Mouse (Mus musculus) hindbrain, embryonic 14.5 days (tissue): ENCODE results near the gene BC024978. TPM values are rescaled to one million over a fixed set of nuclear protein-coding genes. Genes with fewer than 3 reads are reported as not detected.
A peak's percentile ranks its signal among the peaks of the same experiment; 100 is the strongest.

Source experiments
- ATAC-seq: fragments of 200-750 bp; cut with Nextera tagmentation; 2 replicates; pipeline ENCODE4 v1.8.0; 2017; ENCODE audit warnings: moderate number of reproducible peaks, mild to moderate bottlenecking, moderate TSS enrichment, moderate library complexity; ENCODE audit not compliant: low FRiP score
- DNase-seq: peaks from one replicate; pipeline ENCODE4 v3.0.0-alpha.2; 2015; ENCODE audit warnings: low spot score
- H3K27ac ChIP-seq: fragments of 300-500 bp; sonication (generic); 2 replicates; pipeline ENCODE4 v1.5.1; 2014; ENCODE audit warnings: mild to moderate bottlenecking, moderate library complexity
- H3K27me3 ChIP-seq: fragments of 300-500 bp; sonication (generic); 2 replicates; pipeline ENCODE4 v1.6.1; 2014; ENCODE audit warnings: mild to moderate bottlenecking, low read length, mixed read lengths; ENCODE audit not compliant: control insufficient read depth, insufficient read depth
- H3K36me3 ChIP-seq: fragments of 300-500 bp; sonication (generic); replicated peaks from 2 replicates; pipeline ENCODE4 v1.6.1; 2014; ENCODE audit not compliant: control insufficient read depth, insufficient read depth
- H3K4me1 ChIP-seq: fragments of 300-500 bp; sonication (generic); replicated peaks from 2 replicates; pipeline ENCODE4 v1.6.1; 2014; ENCODE audit warnings: antibody characterized with exemption, low read length, mixed read lengths; ENCODE audit not compliant: control insufficient read depth, insufficient read depth
- H3K4me2 ChIP-seq: fragments of 300-500 bp; sonication (generic); replicated peaks from 2 replicates; pipeline ENCODE4 v1.6.1; 2014; ENCODE audit warnings: mild to moderate bottlenecking, moderate library complexity
- H3K4me3 ChIP-seq: fragments of 300-500 bp; sonication (generic); replicated peaks from 2 replicates; pipeline ENCODE4 v1.5.1; 2014; ENCODE audit warnings: mild to moderate bottlenecking, low read length
- H3K9ac ChIP-seq: fragments of 300-500 bp; sonication (generic); 2 replicates; pipeline ENCODE4 v1.6.1; 2014
- H3K9me3 ChIP-seq: fragments of 300-500 bp; sonication (generic); 2 replicates; pipeline ENCODE4 v1.6.1; 2016; ENCODE audit warnings: low read length; ENCODE audit not compliant: control insufficient read depth
- WGBS: fragments of 180-500 bp; shearing (Covaris S2); extraction: QIAGEN DNeasy Blood & Tissue Kit; methylation state at CpG from one replicate; pipeline ENCODE4 v1.1.7; 2014; 5-methylcytosine and 5-hydroxymethylcytosine counted together
- polyA plus RNA-seq: library from polyadenylated mRNA; unstranded; fragments of >200 nt; fragmentation: Nextera tagmentation; extraction: Ambion mirVana; gene quantifications from 2 replicates; pipeline ENCODE4 v1.2.1, GENCODE M21; 2014

The BC024978 gene
- polyA plus RNA-seq, 1 experiment from 2014 or later: 3.4 TPM

- Histone ChIP-seq H3K27me3 (no peaks in the 10 kb centered on the region), H3K4me3 (no peak overlapping the region), H3K4me2 (no peak overlapping the region), H3K4me1 (peaks cover 5% of the 10 kb centered on the region; the same call in 1 of the 2 replicates), H3K9me3 (no peaks in the 10 kb centered on the region), H3K9ac (no peak overlapping the region), H3K36me3 (peaks cover 50% of the 10 kb centered on the region), H3K27ac (no peak overlapping the region)
- WGBS: 96% methylated on average over 3 of the region's 3 CpGs
- ATAC-seq: no peak
- no peak for DNase-seq
Measured at GRCm38 (mm10) chr7:27170981-27171380, 24.6 kb upstream of the BC024978 start.

GRCm38 (mm10) chr7:27174496-27174895, 21.1 kb upstream of the BC024978 start:
- Histone ChIP-seq H3K27me3 (no peaks in the 10 kb centered on the region), H3K4me3 (no peak overlapping the region), H3K9me3 (no peaks in the 10 kb centered on the region), H3K27ac (no peak overlapping the region), H3K4me1 (peaks cover 8% of the 10 kb centered on the region), H3K36me3 (peaks cover 47% of the 10 kb centered on the region), H3K4me2 (no peak overlapping the region), H3K9ac (no peak overlapping the region)
- DNase-seq (no peak), ATAC-seq (no peak)
- 95% methylated on average over 15 of the region's 15 CpGs for WGBS

GRCm38 (mm10) chr7:27174896-27175295, 20.7 kb upstream of the BC024978 start:
- WGBS: 97% methylated on average over 7 of the region's 7 CpGs
- no peak overlapping the region for H3K27ac ChIP-seq
- H3K4me1 ChIP-seq: peaks cover 9% of the 10 kb centered on the region
- no peak overlapping the region for H3K9ac ChIP-seq
- H3K9me3 ChIP-seq: no peaks in the 10 kb centered on the region
- H3K36me3 ChIP-seq: peaks cover 46% of the 10 kb centered on the region
- no peak for DNase-seq
- ATAC-seq: no peak
- no peak overlapping the region for H3K4me3 ChIP-seq
- H3K4me2 ChIP-seq: no peak overlapping the region
- H3K27me3 ChIP-seq: no peaks in the 10 kb centered on the region

GRCm38 (mm10) chr7:27177942-27178323, 17.6 kb upstream of the BC024978 start:
- peak overlapping the region; percentile 70 for H3K4me3 ChIP-seq
- WGBS: 24% methylated on average over 4 of the region's 4 CpGs
- peaks cover 13% of the 10 kb centered on the region for H3K4me1 ChIP-seq
- H3K9ac ChIP-seq: peak overlapping the region; percentile 58
- H3K36me3 ChIP-seq: peaks cover 23% of the 10 kb centered on the region
- H3K27me3 ChIP-seq: no peaks in the 10 kb centered on the region
- ATAC-seq (peak; percentile 0; the same call in 1 of the 2 replicates), DNase-seq (no peak)
- H3K4me2 ChIP-seq: peak overlapping the region; percentile 53
- no peaks in the 10 kb centered on the region for H3K9me3 ChIP-seq
- peak overlapping the region; percentile 88 for H3K27ac ChIP-seq

GRCm38 (mm10) chr7:27178324-27179216, 17.0 kb upstream of the BC024978 start, which contains the start of gene Rab4b:
Gene Rab4b, minus strand, starts transcription at chr7:27178896.
- Histone ChIP-seq H3K4me2 (peak within 1 kb of the TSS; percentile 53), H3K27ac (peak within 1 kb of the TSS; percentile 88), H3K27me3 (no peaks in the 10 kb centered on the region), H3K4me1 (peaks cover 13% of the 10 kb centered on the region), H3K9me3 (no peaks in the 10 kb centered on the region), H3K36me3 (peaks cover 21% of the 10 kb centered on the region), H3K4me3 (peak within 1 kb of the TSS; percentile 70), H3K9ac (peak within 1 kb of the TSS; percentile 58)
- ATAC-seq (peak; percentile 98), DNase-seq (peak; percentile 97)
- WGBS: under 1% methylated on average over 53 of the region's 53 CpGs

- DNase-seq (no peak), ATAC-seq (no peak)
- Histone ChIP-seq H3K9me3 (no peaks in the 10 kb centered on the region), H3K4me3 (peak overlapping the region; percentile 70), H3K36me3 (peaks cover 20% of the 10 kb centered on the region), H3K4me1 (peaks cover 13% of the 10 kb centered on the region), H3K9ac (peak overlapping the region; percentile 49), H3K27me3 (no peaks in the 10 kb centered on the region), H3K4me2 (peak overlapping the region; percentile 49), H3K27ac (peak overlapping the region; percentile 81)
- WGBS: 46% methylated on average over 16 of the region's 16 CpGs
Measured at GRCm38 (mm10) chr7:27179217-27179918, 16.2 kb upstream of the BC024978 start.

GRCm38 (mm10) chr7:27180036-27180435, 15.5 kb upstream of the BC024978 start:
- Histone ChIP-seq H3K27me3 (no peaks in the 10 kb centered on the region), H3K36me3 (peaks cover 23% of the 10 kb centered on the region), H3K27ac (peak overlapping the region; percentile 81), H3K4me1 (peaks cover 13% of the 10 kb centered on the region), H3K9ac (no peak overlapping the region), H3K9me3 (no peaks in the 10 kb centered on the region), H3K4me3 (no peak overlapping the region), H3K4me2 (peak overlapping the region; percentile 49)
- no peak for ATAC-seq
- 33% methylated on average over 5 of the region's 5 CpGs for WGBS
- DNase-seq: peak; percentile 50

GRCm38 (mm10) chr7:27180837-27181695, 14.5 kb upstream of the BC024978 start, which contains the start of the genes Gm21983 and Mia:
Gene Gm21983, minus strand, starts transcription at chr7:27181086.
Gene Mia, minus strand, starts transcription at chr7:27181157.
- Histone ChIP-seq H3K36me3 (peaks cover 33% of the 10 kb centered on the region), H3K27me3 (no peaks in the 10 kb centered on the region), H3K4me3 (0 out of 2 replicates have a peak within 1 kb of the TSS, but pooled peaks have one; percentile 2), H3K4me1 (peaks cover 13% of the 10 kb centered on the region), H3K4me2 (peak within 1 kb of the TSS; percentile 49), H3K27ac (peak within 1 kb of the TSS; percentile 81), H3K9me3 (no peaks in the 10 kb centered on the region), H3K9ac (0 out of 2 replicates have a peak within 1 kb of the TSS, but pooled peaks have one; percentile 16)
- 65% methylated on average over 14 of the region's 14 CpGs for WGBS
- no peak for ATAC-seq
- no peak for DNase-seq
